In genomic region chr8:86403434-86403833, GRCm38 (mm10) we compare ENCODE assay signal across 23 mouse cellular contexts.
DNase-seq lines count a peak whose midpoint lies in the region; ATAC-seq and TF ChIP-seq lines count a peak whose summit lies in the region.
"Had no signal": no experiment of that assay in that cellular context is flagged by ENCODE, and none has a peak within 500 bp of the region (broad histone marks: within the 10 kb centered on the region; RNA-seq: fewer than 3 reads in every experiment).

No protein-coding gene starts in this region.

- no peak overlapping the region for H3K4me2 ChIP-seq in hindbrain, embryonic 14.5 days (replicated peaks)
- no peak overlapping the region for H3K4me2 ChIP-seq in hindbrain, embryonic 12.5 days (replicated peaks)
- H3K4me2 ChIP-seq in hindbrain, postnatal 0 days (ENCODE audit: low read depth, low read length) = no peak overlapping the region
- H3K4me2 ChIP-seq in midbrain, embryonic 16.5 days (ENCODE audit: low read length) = no peak overlapping the region
- H3K4me2 ChIP-seq: embryonic facial prominence, embryonic 12.5 days; heart, embryonic 11.5 days; limb, embryonic 12.5 days; liver, embryonic 11.5 days had no signal

- DNase-seq in cerebellum, postnatal 14 days = peak; percentile 66 to 76
- DNase-seq in cerebellum, adult 8-10 months = no peak
- DNase-seq in hindbrain, embryonic 14.5 days (ENCODE audit: low spot score) = no peak
- peak; percentile 39 for DNase-seq in hindbrain, postnatal 0 days (ENCODE audit: low spot score)
- DNase-seq in spleen, postnatal 36 days (ENCODE audit: low spot score in 2 of 2) = no peak
- DNase-seq: adrenal gland, postnatal 36 days; gastrocnemius, postnatal 10 days; kidney, postnatal 25 days; lung, adult 18-20 months; lung, postnatal 10 days; retina, postnatal 1 day; right cerebral cortex, postnatal 25 days; spleen, adult 18-20 months; thymus, postnatal 14 days had no signal

- 71% methylated on average over 4 of the region's 4 CpGs for WGBS in hindbrain, embryonic 14.5 days
- WGBS in hindbrain, embryonic 12.5 days = 79% methylated on average over 4 of the region's 4 CpGs
- WGBS in hindbrain, postnatal 0 days = 60% methylated on average over 4 of the region's 4 CpGs
- WGBS in midbrain, embryonic 16.5 days = 73% methylated on average over 4 of the region's 4 CpGs

- no peaks in the 10 kb centered on the region for H3K9me3 ChIP-seq in hindbrain, embryonic 14.5 days (ENCODE audit: control insufficient read depth, low read length)
- no peaks in the 10 kb centered on the region for H3K9me3 ChIP-seq in hindbrain, embryonic 12.5 days (replicated peaks)
- H3K9me3 ChIP-seq in hindbrain, postnatal 0 days (ENCODE audit: low read length) = no peaks in the 10 kb centered on the region
- H3K9me3 ChIP-seq in midbrain, embryonic 16.5 days (replicated peaks; ENCODE audit: control insufficient read depth, low read length, poor library complexity, severe bottlenecking) = no peaks in the 10 kb centered on the region
- H3K9me3 ChIP-seq: embryonic facial prominence, embryonic 12.5 days; limb, embryonic 12.5 days had no signal

- TF ChIP-seq CTCF in hindbrain, postnatal 0 days (IDR thresholded peaks at IDR 0.05; ENCODE audit: low read depth) = no peak

- peak; percentile 17; the same call in 1 of the 2 replicates for ATAC-seq in hindbrain, embryonic 14.5 days (ENCODE audit: low FRiP score)
- no peak for ATAC-seq in hindbrain, embryonic 12.5 days (ENCODE audit: low FRiP score)
- peak; percentile 58 for ATAC-seq in hindbrain, postnatal 0 days
- ATAC-seq in midbrain, embryonic 16.5 days = no peak
- ATAC-seq: forebrain, embryonic 14.5 days; intestine, postnatal 0 days had no signal

- no peak overlapping the region for H3K4me3 ChIP-seq in hindbrain, embryonic 14.5 days (replicated peaks; ENCODE audit: low read length)
- no peak overlapping the region for H3K4me3 ChIP-seq in hindbrain, embryonic 12.5 days
- no peak overlapping the region for H3K4me3 ChIP-seq in hindbrain, postnatal 0 days (ENCODE audit: low read length)
- H3K4me3 ChIP-seq in midbrain, embryonic 16.5 days (ENCODE audit: low read depth, low read length) = no peak overlapping the region
- H3K4me3 ChIP-seq: embryonic facial prominence, embryonic 12.5 days; layer of hippocampus, adult 2 months; limb, embryonic 12.5 days had no signal

- peaks cover 5% of the 10 kb centered on the region; the same call in 1 of the 2 replicates for H3K4me1 ChIP-seq in hindbrain, embryonic 14.5 days (replicated peaks; ENCODE audit: control insufficient read depth, insufficient read depth, low read length)
- no peaks in the 10 kb centered on the region for H3K4me1 ChIP-seq in hindbrain, embryonic 12.5 days
- no peaks in the 10 kb centered on the region for H3K4me1 ChIP-seq in hindbrain, postnatal 0 days (ENCODE audit: insufficient read depth, low read length)
- no peaks in the 10 kb centered on the region for H3K4me1 ChIP-seq in midbrain, embryonic 16.5 days (ENCODE audit: control insufficient read depth, insufficient read depth, low read length)
- H3K4me1 ChIP-seq: embryonic facial prominence, embryonic 12.5 days had no signal

- no peaks in the 10 kb centered on the region for H3K36me3 ChIP-seq in hindbrain, embryonic 14.5 days (replicated peaks; ENCODE audit: control insufficient read depth, insufficient read depth)
- H3K36me3 ChIP-seq in hindbrain, embryonic 12.5 days = no peaks in the 10 kb centered on the region
- H3K36me3 ChIP-seq in hindbrain, postnatal 0 days (ENCODE audit: insufficient read depth, low read length) = no peaks in the 10 kb centered on the region
- H3K36me3 ChIP-seq in midbrain, embryonic 16.5 days (ENCODE audit: control insufficient read depth, insufficient read depth, low read length) = no peaks in the 10 kb centered on the region
- H3K36me3 ChIP-seq: embryonic facial prominence, embryonic 12.5 days; limb, embryonic 12.5 days had no signal

- H3K27ac ChIP-seq in hindbrain, embryonic 14.5 days = 0 out of 2 replicates have a peak overlapping the region, but pooled peaks have one; percentile 39
- H3K27ac ChIP-seq in hindbrain, embryonic 12.5 days = no peak overlapping the region
- H3K27ac ChIP-seq in hindbrain, postnatal 0 days = no peak overlapping the region; the same call in 1 of the 2 replicates
- 0 out of 2 replicates have a peak overlapping the region, but pooled peaks have one; percentile 9 for H3K27ac ChIP-seq in midbrain, embryonic 16.5 days (ENCODE audit: low read length)
- H3K27ac ChIP-seq: embryonic facial prominence, embryonic 12.5 days; layer of hippocampus, adult 2 months; limb, embryonic 12.5 days had no signal

- no peak overlapping the region for H3K9ac ChIP-seq in hindbrain, embryonic 14.5 days
- no peak overlapping the region for H3K9ac ChIP-seq in hindbrain, embryonic 12.5 days
- no peak overlapping the region for H3K9ac ChIP-seq in hindbrain, postnatal 0 days (replicated peaks; ENCODE audit: low read length)
- no peak overlapping the region for H3K9ac ChIP-seq in midbrain, embryonic 16.5 days (ENCODE audit: low read depth, low read length)
- H3K9ac ChIP-seq: embryonic facial prominence, embryonic 12.5 days; limb, embryonic 12.5 days had no signal

- no peaks in the 10 kb centered on the region for H3K27me3 ChIP-seq in hindbrain, embryonic 14.5 days (ENCODE audit: control insufficient read depth, insufficient read depth, low read length)
- no peaks in the 10 kb centered on the region; the same call in 1 of the 2 replicates for H3K27me3 ChIP-seq in hindbrain, embryonic 12.5 days
- H3K27me3 ChIP-seq in hindbrain, postnatal 0 days (ENCODE audit: insufficient read depth, low read length) = no peaks in the 10 kb centered on the region
- no peaks in the 10 kb centered on the region for H3K27me3 ChIP-seq in midbrain, embryonic 16.5 days (ENCODE audit: control insufficient read depth, insufficient read depth, low read depth, low read length)
- H3K27me3 ChIP-seq: embryonic facial prominence, embryonic 12.5 days; limb, embryonic 12.5 days had no signal

Comparison
In these comparisons a context has a peak if more than half of its experiments do, and no peak if none do; other contexts are left out.
1. DNase-seq: peak in cerebellum, postnatal 14 days (2 of 2) and hindbrain, postnatal 0 days (single experiment); none in cerebellum, adult 8-10 months (single experiment), hindbrain, embryonic 14.5 days (single experiment) and spleen, postnatal 36 days (0 of 2).
2. ATAC-seq: peak in hindbrain, embryonic 14.5 days (single experiment) and hindbrain, postnatal 0 days (single experiment); none in hindbrain, embryonic 12.5 days (single experiment) and midbrain, embryonic 16.5 days (single experiment).
3. H3K27ac ChIP-seq: peak in hindbrain, embryonic 14.5 days (single experiment) and midbrain, embryonic 16.5 days (single experiment); none in hindbrain, embryonic 12.5 days (single experiment) and hindbrain, postnatal 0 days (single experiment).